Mouse (Mus musculus): ENCODE results near the gene Ptges. TPM values are rescaled to one million over a fixed set of nuclear protein-coding genes. Genes with fewer than 3 reads are reported as not detected.

Gene Ptges
- polyA plus RNA-seq, 1 experiment from 2014 or later: 2.8 TPM

GRCm38 (mm10) chr2:30885453-30886163 lies 44.1 kb downstream of the Ptges start:
- H3K36me3 ChIP-seq: no peaks in the 10 kb centered on the region
- no peak overlapping the region for H3K9ac ChIP-seq
- no peak overlapping the region for H3K27ac ChIP-seq
- no peak overlapping the region for H3K4me3 ChIP-seq (replicated peaks)
- no peak for ATAC-seq
- H3K27me3 ChIP-seq (replicated peaks): no peaks in the 10 kb centered on the region
- H3K4me1 ChIP-seq (replicated peaks): no peaks in the 10 kb centered on the region
- H3K9me3 ChIP-seq: no peaks in the 10 kb centered on the region
- H3K4me2 ChIP-seq (replicated peaks): no peak overlapping the region
- 34% methylated on average over 9 of the region's 9 CpGs for WGBS

- WGBS: 93% methylated on average over 4 of the region's 4 CpGs
- Histone ChIP-seq H3K4me1 (replicated peaks) (no peaks in the 10 kb centered on the region), H3K9ac (no peak overlapping the region), H3K36me3 (no peaks in the 10 kb centered on the region), H3K4me2 (replicated peaks) (no peak overlapping the region), H3K27ac (no peak overlapping the region), H3K9me3 (no peaks in the 10 kb centered on the region), H3K27me3 (replicated peaks) (no peaks in the 10 kb centered on the region), H3K4me3 (replicated peaks) (no peak overlapping the region)
- no peak for ATAC-seq
Observed at GRCm38 (mm10) chr2:30884852-30885373, 44.8 kb downstream of the Ptges start.

GRCm38 (mm10) chr2:30881215-30881614 lies 48.4 kb downstream of the Ptges start:
- no peak overlapping the region for H3K4me3 ChIP-seq (replicated peaks)
- no peak for ATAC-seq
- 75% methylated on average over 7 of the region's 7 CpGs for WGBS
- no peak overlapping the region for H3K27ac ChIP-seq
- H3K4me1 ChIP-seq (replicated peaks): no peaks in the 10 kb centered on the region
- no peaks in the 10 kb centered on the region for H3K9me3 ChIP-seq
- no peaks in the 10 kb centered on the region for H3K36me3 ChIP-seq
- no peaks in the 10 kb centered on the region for H3K27me3 ChIP-seq (replicated peaks)
- H3K4me2 ChIP-seq (replicated peaks): no peak overlapping the region
- H3K9ac ChIP-seq: no peak overlapping the region

GRCm38 (mm10) chr2:30879481-30879880 lies 50.2 kb downstream of the Ptges start:
- 89% methylated on average over 15 of the region's 15 CpGs for WGBS
- H3K9ac ChIP-seq: no peak overlapping the region
- H3K9me3 ChIP-seq: no peaks in the 10 kb centered on the region
- ATAC-seq: no peak
- no peak overlapping the region for H3K4me3 ChIP-seq (replicated peaks)
- H3K27me3 ChIP-seq (replicated peaks): no peaks in the 10 kb centered on the region
- no peaks in the 10 kb centered on the region for H3K36me3 ChIP-seq
- H3K4me2 ChIP-seq (replicated peaks): no peak overlapping the region
- H3K4me1 ChIP-seq (replicated peaks): no peaks in the 10 kb centered on the region
- no peak overlapping the region for H3K27ac ChIP-seq

- H3K27me3 ChIP-seq (replicated peaks): no peaks in the 10 kb centered on the region
- no peaks in the 10 kb centered on the region for H3K4me1 ChIP-seq (replicated peaks)
- no peak overlapping the region for H3K27ac ChIP-seq
- H3K36me3 ChIP-seq: no peaks in the 10 kb centered on the region
- H3K9ac ChIP-seq: no peak overlapping the region
- no peak overlapping the region for H3K4me2 ChIP-seq (replicated peaks)
- 57% methylated on average over 11 of the region's 11 CpGs for WGBS
- no peak for ATAC-seq
- H3K9me3 ChIP-seq: no peaks in the 10 kb centered on the region
- H3K4me3 ChIP-seq (replicated peaks): no peak overlapping the region
Observed at GRCm38 (mm10) chr2:30875621-30876432, 53.8 kb downstream of the Ptges start.

- H3K9me3 ChIP-seq: no peaks in the 10 kb centered on the region
- no peak for ATAC-seq
- H3K4me2 ChIP-seq (replicated peaks): no peak overlapping the region
- no peaks in the 10 kb centered on the region for H3K4me1 ChIP-seq (replicated peaks)
- no peaks in the 10 kb centered on the region for H3K36me3 ChIP-seq
- no peak overlapping the region for H3K27ac ChIP-seq
- WGBS: 61% methylated on average over 7 of the region's 7 CpGs
- H3K4me3 ChIP-seq (replicated peaks): no peak overlapping the region
- no peak overlapping the region for H3K9ac ChIP-seq
- H3K27me3 ChIP-seq (replicated peaks): no peaks in the 10 kb centered on the region
Observed at GRCm38 (mm10) chr2:30875096-30875495, 54.6 kb downstream of the Ptges start.

GRCm38 (mm10) chr2:30874445-30874844 lies 55.2 kb downstream of the Ptges start:
- WGBS: 57% methylated on average over 10 of the region's 10 CpGs
- no peaks in the 10 kb centered on the region for H3K4me1 ChIP-seq (replicated peaks)
- ATAC-seq: no peak
- H3K4me3 ChIP-seq (replicated peaks): no peak overlapping the region
- H3K27me3 ChIP-seq (replicated peaks): no peaks in the 10 kb centered on the region
- no peaks in the 10 kb centered on the region for H3K9me3 ChIP-seq
- no peaks in the 10 kb centered on the region for H3K36me3 ChIP-seq
- H3K9ac ChIP-seq: no peak overlapping the region
- H3K27ac ChIP-seq: no peak overlapping the region
- no peak overlapping the region for H3K4me2 ChIP-seq (replicated peaks)

- Histone ChIP-seq H3K4me3 (replicated peaks) (no peak overlapping the region), H3K4me2 (replicated peaks) (no peak overlapping the region), H3K36me3 (no peaks in the 10 kb centered on the region), H3K4me1 (replicated peaks) (no peaks in the 10 kb centered on the region), H3K9me3 (no peaks in the 10 kb centered on the region), H3K9ac (no peak overlapping the region), H3K27me3 (replicated peaks) (no peaks in the 10 kb centered on the region), H3K27ac (no peak overlapping the region)
- WGBS: 69% methylated on average over 6 of the region's 6 CpGs
- no peak for ATAC-seq
Observed at GRCm38 (mm10) chr2:30872669-30873068, 57.0 kb downstream of the Ptges start.

- 69% methylated on average over 8 of the region's 8 CpGs for WGBS
- H3K27ac ChIP-seq: no peak overlapping the region
- H3K4me3 ChIP-seq (replicated peaks): no peak overlapping the region
Observed at GRCm38 (mm10) chr2:30870863-30871262, 58.8 kb downstream of the Ptges start.

GRCm38 (mm10) chr2:30865426-30865825 lies 64.2 kb downstream of the Ptges start:
- peak overlapping the region; percentile 75 for H3K4me2 ChIP-seq (replicated peaks)
- ATAC-seq: no peak
- H3K27ac ChIP-seq: no peak overlapping the region
- 58% methylated on average over 3 of the region's 3 CpGs for WGBS
- no peak overlapping the region for H3K9ac ChIP-seq
- H3K27me3 ChIP-seq (replicated peaks): peaks cover 19% of the 10 kb centered on the region
- H3K9me3 ChIP-seq: no peaks in the 10 kb centered on the region
- H3K36me3 ChIP-seq: no peaks in the 10 kb centered on the region
- H3K4me1 ChIP-seq (replicated peaks): peaks cover 11% of the 10 kb centered on the region; the same call in 1 of the 2 replicates
- peak overlapping the region; percentile 30; the same call in 1 of the 2 replicates for H3K4me3 ChIP-seq (replicated peaks)

More at GRCm38 (mm10) chr2:30870863-30871262, 58.8 kb downstream of the Ptges start:
- Histone ChIP-seq H3K4me2 (replicated peaks) (no peak overlapping the region), H3K9me3 (no peaks in the 10 kb centered on the region), H3K4me1 (replicated peaks) (no peaks in the 10 kb centered on the region), H3K9ac (no peak overlapping the region), H3K27me3 (replicated peaks) (0 out of 2 replicates have a peak, but pooled peaks cover 4% of the 10 kb centered on the region), H3K36me3 (no peaks in the 10 kb centered on the region)
- no peak for ATAC-seq

- 2% methylated on average over 33 of the region's 35 CpGs for WGBS
- peak; percentile 53 for ATAC-seq
- peak overlapping the region; percentile 75 for H3K4me2 ChIP-seq (replicated peaks)
- peaks cover 11% of the 10 kb centered on the region; the same call in 1 of the 2 replicates for H3K4me1 ChIP-seq (replicated peaks)
- peak overlapping the region; percentile 38 for H3K9ac ChIP-seq
- no peak overlapping the region for H3K27ac ChIP-seq
- peak overlapping the region; percentile 30 for H3K4me3 ChIP-seq (replicated peaks)
- no peaks in the 10 kb centered on the region for H3K9me3 ChIP-seq
- no peaks in the 10 kb centered on the region for H3K36me3 ChIP-seq
- H3K27me3 ChIP-seq (replicated peaks): peaks cover 19% of the 10 kb centered on the region
Observed at GRCm38 (mm10) chr2:30864968-30865381, 64.7 kb downstream of the Ptges start.

- Histone ChIP-seq H3K27me3 (replicated peaks) (peaks cover 19% of the 10 kb centered on the region), H3K27ac (no peak overlapping the region), H3K4me1 (replicated peaks) (peaks cover 11% of the 10 kb centered on the region; the same call in 1 of the 2 replicates), H3K4me3 (replicated peaks) (no peak overlapping the region), H3K4me2 (replicated peaks) (no peak overlapping the region), H3K9ac (no peak overlapping the region), H3K9me3 (no peaks in the 10 kb centered on the region), H3K36me3 (no peaks in the 10 kb centered on the region)
- WGBS: 70% methylated on average over 9 of the region's 9 CpGs
- no peak for ATAC-seq
Observed at GRCm38 (mm10) chr2:30863574-30863973, 66.1 kb downstream of the Ptges start.
